Mouse (Mus musculus) hindbrain, postnatal 0 days (tissue): ENCODE measurements around the gene Cul9. TPM values are rescaled to one million over a fixed set of nuclear protein-coding genes. Genes with fewer than 3 reads are reported as not detected.

Experiments used
- ATAC-seq: fragments of 200-750 bp; cut with Nextera tagmentation; 2 replicates; pipeline ENCODE4 v1.8.0; 2017; ENCODE audit warnings: mild to moderate bottlenecking, moderate TSS enrichment, moderate library complexity
- DNase-seq: peaks from one replicate; pipeline ENCODE4 v3.0.0-alpha.2; 2015; ENCODE audit warnings: low spot score
- H3K27ac ChIP-seq: fragments of 300-500 bp; sonication (generic); 2 replicates; pipeline ENCODE4 v1.5.1; 2014; ENCODE audit warnings: mild to moderate bottlenecking
- H3K27me3 ChIP-seq: fragments of 300-500 bp; sonication (generic); 2 replicates; pipeline ENCODE4 v1.6.1; 2014; ENCODE audit warnings: low read length, mixed read lengths; ENCODE audit not compliant: insufficient read depth
- H3K36me3 ChIP-seq: fragments of 300-500 bp; sonication (generic); 2 replicates; pipeline ENCODE4 v1.6.1; 2014; ENCODE audit warnings: low read length, mixed read lengths; ENCODE audit not compliant: insufficient read depth
- H3K4me1 ChIP-seq: fragments of 300-500 bp; sonication (generic); 2 replicates; pipeline ENCODE4 v1.6.1; 2014; ENCODE audit warnings: antibody characterized with exemption, low read length, mixed read lengths; ENCODE audit not compliant: insufficient read depth
- H3K4me2 ChIP-seq: fragments of 300-500 bp; sonication (generic); 2 replicates; pipeline ENCODE4 v1.6.1; 2014; ENCODE audit warnings: low read depth, mild to moderate bottlenecking, low read length, moderate library complexity, mixed read lengths
- H3K4me3 ChIP-seq: fragments of 300-500 bp; sonication (generic); 2 replicates; pipeline ENCODE4 v1.5.1; 2014; ENCODE audit warnings: low read length
- H3K9ac ChIP-seq: fragments of 300-500 bp; sonication (generic); replicated peaks from 2 replicates; pipeline ENCODE4 v1.6.1; 2014; ENCODE audit warnings: mild to moderate bottlenecking, low read length, moderate library complexity, mixed read lengths
- H3K9me3 ChIP-seq: fragments of 300-500 bp; sonication (generic); 2 replicates; pipeline ENCODE4 v1.6.1; 2016; ENCODE audit warnings: low read length, mixed read lengths
- CTCF ChIP-seq: IDR thresholded peaks from 2 replicates; pipeline ENCODE4 v1.5.1; 2016; ENCODE audit warnings: antibody characterized with exemption, control low read depth, low read depth
- WGBS: fragments of 180-500 bp; shearing (Covaris S2); extraction: QIAGEN DNeasy Blood & Tissue Kit; methylation state at CpG from one replicate; pipeline ENCODE4 v1.1.7; 2014; 5-methylcytosine and 5-hydroxymethylcytosine counted together
- polyA plus RNA-seq: library from polyadenylated mRNA; unstranded; fragments of >200 nt; fragmentation: Nextera tagmentation; extraction: Ambion mirVana; gene quantifications from 2 replicates; pipeline ENCODE4 v1.2.1, GENCODE M21; 2015
- total RNA-seq: library from RNA; depleted of rRNA; stranded (reverse); fragments of >200 nt; gene quantifications from 2 replicates; pipeline ENCODE4 v1.2.3, GENCODE M21; 2014

The Cul9 gene
- total and polyA plus RNA-seq, 2 experiments from 2014 or later, result 12.2 to 58.2 TPM

DNA sequence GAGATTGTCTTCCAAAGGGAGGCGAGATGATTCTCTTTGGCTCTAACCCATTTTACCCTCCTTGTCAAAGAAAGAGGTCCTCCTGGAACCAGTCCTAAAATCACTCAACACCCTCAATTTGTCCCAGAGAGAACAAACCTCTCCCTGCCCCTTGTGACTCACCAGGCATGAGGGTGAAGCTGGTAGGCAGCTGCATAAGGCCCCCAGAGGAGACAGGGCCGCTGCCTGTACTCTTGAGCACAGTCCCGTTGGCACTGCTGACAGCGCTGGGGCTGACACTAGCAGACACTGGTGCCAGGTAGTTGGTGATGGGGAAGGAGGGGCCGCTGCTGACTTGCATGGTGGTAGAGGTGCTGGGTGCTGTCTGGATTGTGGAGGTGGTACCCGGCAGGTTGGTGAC lies 5.2 kb upstream of the Cul9 start:
- TF ChIP-seq CTCF, result no peak
- no peak for DNase-seq
- Histone ChIP-seq H3K4me3 (no peak overlapping the region), H3K4me1 (peaks cover 22% of the 10 kb centered on the region; the same call in 1 of the 2 replicates), H3K4me2 (no peak overlapping the region), H3K36me3 (peaks cover 36% of the 10 kb centered on the region), H3K9me3 (no peaks in the 10 kb centered on the region), H3K9ac (no peak overlapping the region), H3K27ac (no peak overlapping the region), H3K27me3 (no peaks in the 10 kb centered on the region)
- WGBS, result 93% methylated on average over 6 of the region's 6 CpGs
- ATAC-seq, result no peak

DNA sequence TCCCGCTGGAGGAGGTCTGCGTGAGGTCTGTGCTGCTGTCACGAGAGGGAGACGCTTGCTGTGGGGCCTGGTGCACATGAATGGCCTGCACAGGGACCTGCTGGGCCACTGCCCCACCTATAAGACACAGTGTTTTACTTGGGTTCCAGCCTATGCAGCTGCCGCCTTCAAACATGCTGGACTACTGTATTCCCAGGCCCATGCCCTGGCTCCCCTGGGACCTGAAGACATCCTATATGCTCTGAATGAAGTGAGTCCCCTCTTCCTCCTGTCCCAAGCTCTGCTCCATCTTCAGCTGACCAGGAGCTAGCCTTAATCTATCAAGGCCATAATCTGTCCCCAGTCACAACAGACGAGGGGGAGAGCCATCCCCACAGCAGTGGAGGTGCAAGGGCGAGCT lies 4.7 kb upstream of the Cul9 start:
- Histone ChIP-seq H3K4me1 (peaks cover 25% of the 10 kb centered on the region; the same call in 1 of the 2 replicates), H3K4me2 (no peak overlapping the region), H3K27me3 (no peaks in the 10 kb centered on the region), H3K4me3 (no peak overlapping the region), H3K27ac (no peak overlapping the region), H3K36me3 (peaks cover 36% of the 10 kb centered on the region), H3K9me3 (no peaks in the 10 kb centered on the region), H3K9ac (no peak overlapping the region)
- no peak for ATAC-seq
- 92% methylated on average over 7 of the region's 7 CpGs for WGBS
- DNase-seq, result no peak
- TF ChIP-seq CTCF, result no peak

DNA sequence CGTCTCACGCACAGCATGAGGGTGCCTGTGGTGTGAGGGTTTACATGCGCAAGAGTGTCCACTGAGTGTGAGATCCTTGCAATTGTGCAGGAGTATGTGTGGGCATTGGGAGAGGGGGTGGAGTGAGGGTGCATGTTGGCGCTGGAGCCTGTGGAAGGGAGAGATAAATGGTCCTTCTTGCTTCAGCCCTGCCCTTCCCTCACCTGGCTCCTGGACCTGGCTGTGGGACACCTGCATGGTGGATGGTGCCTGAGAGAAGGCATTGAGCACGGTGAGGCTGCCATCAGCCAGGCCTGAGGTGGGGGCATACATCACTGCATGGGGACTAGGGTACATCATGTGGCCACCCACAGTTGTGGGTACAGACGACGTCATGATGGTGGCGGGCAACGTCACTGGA lies 3.5 kb upstream of the Cul9 start:
- Histone ChIP-seq H3K4me1 (peaks cover 25% of the 10 kb centered on the region; the same call in 1 of the 2 replicates), H3K9ac (no peak overlapping the region), H3K36me3 (peaks cover 36% of the 10 kb centered on the region), H3K27ac (no peak overlapping the region), H3K4me2 (no peak overlapping the region), H3K27me3 (no peaks in the 10 kb centered on the region), H3K9me3 (no peaks in the 10 kb centered on the region), H3K4me3 (no peak overlapping the region)
- no peak for TF ChIP-seq CTCF
- DNase-seq (no peak), ATAC-seq (no peak)
- WGBS, result 85% methylated on average over 9 of the region's 9 CpGs

GRCm38 (mm10) chr17:46549193-46549592 lies 3.0 kb upstream of the Cul9 start:
- Histone ChIP-seq H3K9ac (no peak overlapping the region), H3K27ac (no peak overlapping the region), H3K36me3 (peaks cover 36% of the 10 kb centered on the region), H3K9me3 (no peaks in the 10 kb centered on the region), H3K4me2 (no peak overlapping the region), H3K27me3 (no peaks in the 10 kb centered on the region), H3K4me3 (no peak overlapping the region), H3K4me1 (peaks cover 22% of the 10 kb centered on the region; the same call in 1 of the 2 replicates)
- DNase-seq (peak; percentile 69), ATAC-seq (no peak)
- WGBS, result 25% methylated on average over 8 of the region's 8 CpGs
- TF ChIP-seq CTCF, result peak; percentile 68

DNA sequence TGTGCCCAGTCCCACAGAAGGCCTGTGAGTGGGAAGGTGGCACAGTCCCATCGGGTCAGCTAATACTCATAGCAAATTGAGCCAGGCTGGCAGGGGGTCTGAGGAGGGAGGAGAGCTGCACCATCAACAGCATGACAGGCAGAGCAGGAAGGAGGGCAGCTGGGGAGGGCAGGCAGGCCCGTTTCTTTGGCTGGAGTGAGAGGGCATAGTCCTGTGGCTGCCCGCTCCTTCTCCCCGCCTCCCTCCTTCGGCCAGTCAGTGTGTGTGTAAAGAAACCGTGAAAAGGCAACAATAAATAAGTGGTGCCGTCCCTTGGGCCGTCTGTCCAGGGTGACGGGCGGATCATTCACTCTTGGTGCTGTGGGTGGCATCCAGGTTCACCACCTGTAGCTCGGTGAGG lies 2.6 kb upstream of the Cul9 start:
- Histone ChIP-seq H3K4me2 (no peak overlapping the region), H3K27ac (no peak overlapping the region), H3K9me3 (no peaks in the 10 kb centered on the region), H3K9ac (no peak overlapping the region), H3K4me1 (peaks cover 18% of the 10 kb centered on the region; the same call in 1 of the 2 replicates), H3K4me3 (no peak overlapping the region), H3K36me3 (peaks cover 36% of the 10 kb centered on the region), H3K27me3 (no peaks in the 10 kb centered on the region)
- ATAC-seq (no peak), DNase-seq (no peak)
- 52% methylated on average over 11 of the region's 11 CpGs for WGBS
- no peak for TF ChIP-seq CTCF

GRCm38 (mm10) chr17:46547923-46548322 lies 1.7 kb upstream of the Cul9 start:
- no peaks in the 10 kb centered on the region for H3K9me3 ChIP-seq
- H3K4me2 ChIP-seq, result no peak overlapping the region
- DNase-seq (no peak), ATAC-seq (no peak)
- 14% methylated on average over 3 of the region's 3 CpGs for WGBS
- 0 out of 2 replicates have a peak, but pooled peaks cover 11% of the 10 kb centered on the region for H3K4me1 ChIP-seq
- no peak overlapping the region for H3K9ac ChIP-seq
- H3K36me3 ChIP-seq, result peaks cover 39% of the 10 kb centered on the region
- no peak overlapping the region for H3K4me3 ChIP-seq
- no peak for TF ChIP-seq CTCF
- no peaks in the 10 kb centered on the region for H3K27me3 ChIP-seq
- no peak overlapping the region for H3K27ac ChIP-seq

DNA sequence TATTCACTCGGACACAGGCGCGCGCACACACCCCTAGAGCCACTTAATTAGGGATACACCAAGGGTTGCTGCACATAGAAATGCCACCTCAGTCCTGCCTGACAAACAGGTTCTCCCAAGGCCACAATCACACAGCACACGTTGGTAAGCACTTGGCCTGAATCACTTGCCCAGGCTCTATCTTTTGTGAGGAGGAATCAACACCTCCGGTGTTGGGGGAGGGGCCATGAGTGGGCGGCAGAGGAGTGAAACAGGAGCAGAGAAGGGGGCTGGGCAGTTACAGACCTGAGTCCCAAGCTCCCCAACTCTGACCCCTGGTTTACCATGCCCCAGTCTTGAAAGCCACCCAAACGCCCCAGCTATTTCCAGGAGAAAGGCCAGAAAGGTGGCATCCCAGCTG lies 807 bp upstream of the Cul9 start:
- no peak overlapping the region for H3K9ac ChIP-seq
- H3K4me3 ChIP-seq, result no peak overlapping the region
- no peak overlapping the region for H3K27ac ChIP-seq
- peaks cover 41% of the 10 kb centered on the region for H3K36me3 ChIP-seq
- WGBS, result 19% methylated on average over 8 of the region's 8 CpGs
- H3K4me1 ChIP-seq, result 0 out of 2 replicates have a peak, but pooled peaks cover 6% of the 10 kb centered on the region
- ATAC-seq, result no peak
- DNase-seq, result no peak
- no peaks in the 10 kb centered on the region for H3K27me3 ChIP-seq
- H3K4me2 ChIP-seq, result peak overlapping the region; percentile 85; the same call in 1 of the 2 replicates
- no peak for TF ChIP-seq CTCF
- no peaks in the 10 kb centered on the region for H3K9me3 ChIP-seq
